Mouse (Mus musculus): ENCODE results near the gene Vmn1r66.
"Not testable (repeated sequence)": the region's sequence is repeated elsewhere in the genome, so short reads cannot be mapped to it uniquely, and the experiment has no call there.

Vmn1r66 gene

DNA sequence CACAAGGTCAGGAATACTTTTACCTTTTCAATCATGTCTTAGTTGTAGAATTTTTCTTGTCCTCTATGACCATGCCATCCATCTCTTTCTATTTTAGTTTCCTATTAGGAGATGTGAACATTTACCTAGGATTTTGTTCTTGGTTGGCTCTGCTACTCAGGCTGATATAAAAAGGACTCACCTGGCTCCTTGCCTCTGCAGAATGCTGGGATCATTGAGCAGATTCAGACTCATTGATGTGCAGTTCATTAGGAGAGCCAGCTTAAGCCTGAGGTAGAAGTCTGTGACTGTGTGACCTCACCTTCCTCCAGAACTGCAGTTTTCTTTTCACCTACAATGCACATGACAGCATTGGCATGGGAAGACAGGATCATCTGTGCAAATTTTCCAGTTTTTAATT lies at the start of gene Vmn1r66:
Gene Vmn1r66, minus strand, starts transcription at position 101 of the 400 bp plus-strand sequence.
- in situ Hi-C loops (cut with MboI, MseI), result no loop called here

- in situ Hi-C loops (cut with MboI, MseI), result not testable (repeated sequence)
Measured at GRCm38 (mm10) chr7:10325462-10325861, 47.7 kb upstream of the Vmn1r66 start.

DNA sequence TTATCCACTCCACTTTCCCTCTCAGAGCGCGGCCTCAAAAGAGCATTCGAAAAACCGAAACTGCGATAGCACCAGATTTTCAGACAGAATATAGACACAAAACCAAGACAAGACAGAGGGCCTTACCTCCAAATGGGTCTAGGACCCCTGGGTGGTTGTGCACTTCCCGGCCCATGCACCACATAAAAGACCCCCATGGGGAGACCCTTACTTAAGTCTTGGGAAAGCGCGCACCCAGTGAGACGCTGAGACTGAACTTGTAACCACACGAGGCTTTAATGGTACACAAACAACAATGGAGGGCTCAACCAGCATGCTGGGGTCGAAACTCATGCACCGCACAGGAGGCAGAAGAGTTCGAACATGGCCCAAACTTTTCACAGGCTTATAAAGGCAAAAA lies 25.7 kb downstream of the Vmn1r66 start:
- in situ Hi-C loops (cut with MboI, MseI), result no loop called here

DNA sequence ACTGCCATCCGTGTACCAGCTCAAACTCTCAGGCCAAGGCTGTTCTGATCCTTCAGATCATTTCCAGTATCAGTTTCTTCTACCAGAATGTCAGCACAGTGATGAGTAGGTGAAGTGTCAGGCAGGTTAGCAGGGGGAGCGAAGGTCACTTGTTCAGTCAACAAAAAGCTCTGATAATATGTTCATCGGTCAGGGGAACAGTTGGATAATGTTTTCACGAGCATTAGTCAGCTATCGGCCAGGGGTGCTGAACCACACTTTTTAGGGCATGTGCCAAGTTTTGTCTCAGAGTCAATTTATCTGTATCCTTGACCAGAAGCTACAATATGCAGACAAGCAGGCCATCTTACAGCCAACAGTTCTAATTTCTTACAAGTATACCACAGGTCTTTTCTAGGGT lies 28.7 kb downstream of the Vmn1r66 start:
- in situ Hi-C loops (cut with MboI, MseI), result no loop called here

All from T-helper 2 cell (primary cell).